Mouse (Mus musculus): ENCODE measurements around the gene Tardbp. TPM values are rescaled to one million over a fixed set of nuclear protein-coding genes. Genes with fewer than 3 reads are reported as not detected.

Gene Tardbp
- polyA plus RNA-seq (2015; fragmentation: Nextera tagmentation; extraction: Ambion mirVana), result 169 and 173 TPM in 2 replicates

GRCm38 (mm10) chr4:148626623-148627185 lies at the start of gene Tardbp:
Tardbp (minus strand) TSS chr4:148627019.

GRCm38 (mm10) chr4:148643291-148644156 lies 16.7 kb upstream of the Tardbp start, which contains the start of gene Gm572:
Gm572 (plus strand) TSS chr4:148643317.

GRCm38 (mm10) chr4:148602357-148603120 lies 24.3 kb downstream of the Tardbp start, which contains the start of gene Masp2:
Masp2 (plus strand) TSS chr4:148602554.

GRCm38 (mm10) chr4:148591171-148591630 lies 35.6 kb downstream of the Tardbp start, which contains the start of gene Srm:
Srm (plus strand) TSS chr4:148591503.

Other genes starting within 250 kb of the Tardbp start
- gene Ubiad1, start 182.2 kb downstream of the Tardbp start, polyA plus RNA-seq (2015; fragmentation: Nextera tagmentation; extraction: Ambion mirVana), result 8.4 and 9.7 TPM in 2 replicates
- gene Mtor, start 178.4 kb downstream of the Tardbp start, polyA plus RNA-seq (2015; fragmentation: Nextera tagmentation; extraction: Ambion mirVana), result 12.2 and 13.5 TPM in 2 replicates
- gene Angptl7, start 126.6 kb downstream of the Tardbp start, polyA plus RNA-seq (2015; fragmentation: Nextera tagmentation; extraction: Ambion mirVana), result 15.2 and 20.0 TPM in 2 replicates
- gene Exosc10, start 68.6 kb downstream of the Tardbp start, polyA plus RNA-seq (2015; fragmentation: Nextera tagmentation; extraction: Ambion mirVana), result 33.2 and 35.2 TPM in 2 replicates
- gene Srm, start 35.5 kb downstream of the Tardbp start, polyA plus RNA-seq (2015; fragmentation: Nextera tagmentation; extraction: Ambion mirVana), result 129 TPM in 2 replicates
- gene Masp2, start 24.5 kb downstream of the Tardbp start, polyA plus RNA-seq (2015; fragmentation: Nextera tagmentation; extraction: Ambion mirVana), result not detected in 2 replicates
- gene Gm572, start 16.3 kb upstream of the Tardbp start, polyA plus RNA-seq (2015; fragmentation: Nextera tagmentation; extraction: Ambion mirVana), result not detected in 2 replicates
- 0.83 and 1.7 TPM in 2 replicates for gene Casz1, start 177.4 kb upstream of the Tardbp start, polyA plus RNA-seq (2015; fragmentation: Nextera tagmentation; extraction: Ambion mirVana)